Mouse (Mus musculus): Measurements from ENCODE around the gene Hs3st6.

- TF ChIP-seq CTCF (IDR thresholded peaks at IDR 0.05; ENCODE audit: borderline replicate concordance, insufficient read depth, low read length) (no peak), POLR2A (IDR thresholded peaks at IDR 0.05; ENCODE audit: low read depth, low read length) (no peak)
Observed at GRCm38 (mm10) chr17:24798229-24798628, 45.4 kb downstream of the Hs3st6 start.
